Mouse (Mus musculus) brain, embryonic 14.5 days (tissue): ENCODE results near the gene Tph2.

Experiments used
- CTCF ChIP-seq: fragments of 200-500 bp; IDR thresholded peaks from 2 replicates; pipeline ENCODE4 v1.5.1; 2012; ENCODE audit warnings: inconsistent platforms, mild to moderate bottlenecking, moderate library complexity, borderline replicate concordance; ENCODE audit not compliant: insufficient read depth, insufficient read length; ENCODE audit errors: extremely low read depth
- POLR2A ChIP-seq: fragments of 200-500 bp; IDR thresholded peaks from 2 replicates; pipeline ENCODE4 v1.6.1; 2012; ENCODE audit warnings: mild to moderate bottlenecking, inconsistent platforms, borderline replicate concordance; ENCODE audit not compliant: poor library complexity, insufficient read depth, insufficient read length, severe bottlenecking; ENCODE audit errors: extremely low read depth

DNA sequence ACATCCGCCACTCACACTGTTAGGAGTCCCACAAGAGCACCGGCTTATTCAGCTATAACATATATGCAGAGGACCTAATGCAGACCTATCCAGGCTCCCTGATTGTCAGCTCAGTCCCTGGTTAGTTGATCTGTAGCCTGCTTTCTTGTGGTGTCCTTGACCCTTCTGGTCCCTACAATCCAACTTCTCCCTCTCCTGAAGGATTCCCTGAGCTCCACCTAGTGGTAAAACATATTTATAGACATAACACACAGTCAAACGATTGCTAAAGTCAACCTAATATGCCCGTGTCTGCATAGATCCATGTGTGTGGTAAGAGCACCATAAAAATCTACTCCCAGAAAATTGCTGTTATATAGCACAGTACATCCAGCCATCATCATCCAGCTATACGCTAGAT is 37.5 kb downstream of the Tph2 start:
- peak; percentile 28; the same call in 1 of the 2 replicates for TF ChIP-seq CTCF
- TF ChIP-seq POLR2A, result no peak
